Mouse (Mus musculus): ENCODE measurements around the gene Tmem106a. TPM values are rescaled to one million over a fixed set of nuclear protein-coding genes. Genes with fewer than 3 reads are reported as not detected.
A peak's percentile ranks its signal among the peaks of the same experiment; 100 is the strongest.

Tmem106a gene
- 3.3 and 5.2 TPM in 2 replicates for polyA plus RNA-seq (2014; fragmentation: Nextera tagmentation; extraction: Ambion mirVana)

DNA sequence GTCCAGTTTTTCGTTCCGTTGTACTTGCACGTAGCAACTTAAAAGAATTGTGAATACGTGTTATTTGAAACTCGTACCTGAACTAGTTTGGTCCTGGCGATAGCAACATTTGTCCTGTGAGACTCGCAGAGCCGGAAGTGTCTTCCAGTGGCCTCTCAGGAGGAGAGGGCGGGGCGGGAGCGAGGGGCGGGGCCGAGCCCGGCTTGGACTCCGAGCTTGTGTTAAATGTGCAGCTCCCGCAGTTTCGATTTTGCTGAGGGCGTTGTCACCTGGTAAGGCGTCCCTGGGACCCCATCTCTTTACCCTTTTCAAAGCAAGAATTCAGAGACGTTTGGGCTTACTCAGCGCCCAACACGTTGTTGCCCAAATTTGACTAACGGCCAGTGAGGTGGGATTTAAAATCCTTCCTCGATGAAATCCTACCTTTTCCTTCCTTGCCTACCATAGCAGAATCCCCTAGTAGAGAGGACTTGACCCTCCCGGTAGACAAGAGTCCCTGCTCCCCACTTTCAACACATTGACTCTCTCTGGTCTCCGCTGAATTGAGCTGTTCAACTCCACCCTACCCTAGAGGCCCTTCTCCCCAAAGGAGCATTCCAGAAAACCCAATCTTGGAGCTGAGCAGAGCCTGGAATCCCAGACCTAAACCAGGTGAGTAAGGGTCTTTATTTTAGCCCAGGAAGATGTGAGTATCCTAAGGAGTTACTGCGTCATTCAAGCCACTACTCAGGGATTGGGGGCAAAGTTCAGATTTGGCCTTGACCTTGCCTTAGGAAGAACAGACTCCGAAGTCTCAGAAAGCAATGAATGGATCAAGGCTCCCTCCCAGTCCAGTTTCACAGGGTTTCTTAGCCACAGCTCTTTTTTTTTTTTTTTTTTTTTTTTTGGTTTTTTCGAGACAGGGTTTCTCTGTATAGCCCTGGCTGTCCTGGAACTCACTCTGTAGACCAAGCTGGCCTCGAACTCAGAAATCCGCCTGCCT, at the start of gene Tmem106a:
Gene Tmem106a (plus strand): TSS at position 189 of the 982 bp plus-strand sequence.
- Histone ChIP-seq H3K4me3 (ENCODE audit: low read depth, low read length) (peak within 1 kb of the TSS; percentile 45), H3K9ac (peak within 1 kb of the TSS; percentile 53), H3K9me3 (ENCODE audit: low read depth, low read length) (no peaks in the 10 kb centered on the region), H3K4me2 (peak within 1 kb of the TSS; percentile 68), H3K4me1 (ENCODE audit: insufficient read depth) (no peaks in the 10 kb centered on the region), H3K36me3 (ENCODE audit: insufficient read depth) (peaks cover 28% of the 10 kb centered on the region), H3K27me3 (ENCODE audit: insufficient read depth, low read length) (no peaks in the 10 kb centered on the region), H3K27ac (ENCODE audit: low read depth) (no peak within 1 kb of the TSS)
- WGBS = 17% methylated on average over 30 of the region's 31 CpGs
- ATAC-seq (ENCODE audit: insufficient read depth) (peak; percentile 74), DNase-seq (peak; percentile 84)
- no peak for TF ChIP-seq CTCF (IDR thresholded peaks at IDR 0.05; ENCODE audit: low read depth)

- H3K4me1 ChIP-seq (ENCODE audit: insufficient read depth) = no peaks in the 10 kb centered on the region; the same call in 1 of the 2 replicates
- no peak overlapping the region for H3K4me3 ChIP-seq (ENCODE audit: low read depth, low read length)
- peaks cover 38% of the 10 kb centered on the region for H3K36me3 ChIP-seq (ENCODE audit: insufficient read depth)
- DNase-seq (no peak), ATAC-seq (ENCODE audit: insufficient read depth) (no peak)
- H3K4me2 ChIP-seq = no peak overlapping the region
- no peaks in the 10 kb centered on the region for H3K9me3 ChIP-seq (ENCODE audit: low read depth, low read length)
- WGBS = 85% methylated on average over 9 of the region's 9 CpGs
- H3K27me3 ChIP-seq (ENCODE audit: insufficient read depth, low read length) = no peaks in the 10 kb centered on the region
- peak overlapping the region; percentile 16; the same call in 1 of the 2 replicates for H3K9ac ChIP-seq
- no peak for TF ChIP-seq CTCF (IDR thresholded peaks at IDR 0.05; ENCODE audit: low read depth)
- H3K27ac ChIP-seq (ENCODE audit: low read depth) = peak overlapping the region; percentile 42; the same call in 1 of the 2 replicates
Observed at GRCm38 (mm10) chr11:101543533-101543932, 38.5 kb upstream of the Tmem106a start.

DNA sequence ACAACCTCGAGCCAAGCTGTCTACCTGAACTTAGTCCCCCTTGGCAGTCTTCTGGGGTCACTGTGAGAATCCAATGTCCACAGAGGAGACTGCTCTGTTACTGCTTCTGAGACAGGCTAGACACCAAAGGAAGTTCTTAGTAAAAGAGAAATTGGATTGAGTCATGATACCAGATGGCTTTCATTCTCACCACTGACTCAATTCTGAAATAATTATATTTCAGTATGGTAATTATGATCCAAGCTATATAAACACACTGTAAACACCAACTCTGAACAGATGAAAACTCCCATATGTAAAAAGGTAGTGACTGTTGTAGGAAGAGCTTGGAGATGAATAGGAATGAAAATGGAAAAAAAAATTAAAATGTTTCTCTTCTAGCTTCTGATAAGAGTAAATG, 37.9 kb upstream of the Tmem106a start:
- H3K27me3 ChIP-seq (ENCODE audit: insufficient read depth, low read length) = no peaks in the 10 kb centered on the region
- no peak overlapping the region for H3K4me2 ChIP-seq
- no peak for TF ChIP-seq CTCF (IDR thresholded peaks at IDR 0.05; ENCODE audit: low read depth)
- H3K4me1 ChIP-seq (ENCODE audit: insufficient read depth) = no peaks in the 10 kb centered on the region; the same call in 1 of the 2 replicates
- DNase-seq = peak; percentile 38
- H3K9me3 ChIP-seq (ENCODE audit: low read depth, low read length) = no peaks in the 10 kb centered on the region
- H3K36me3 ChIP-seq (ENCODE audit: insufficient read depth) = peaks cover 33% of the 10 kb centered on the region
- peak overlapping the region; percentile 16; the same call in 1 of the 2 replicates for H3K9ac ChIP-seq
- H3K4me3 ChIP-seq (ENCODE audit: low read depth, low read length) = no peak overlapping the region
- no peak for ATAC-seq (ENCODE audit: insufficient read depth)
- 75% methylated on average over 1 of the region's 1 CpGs for WGBS
- H3K27ac ChIP-seq (ENCODE audit: low read depth) = peak overlapping the region; percentile 42; the same call in 1 of the 2 replicates

- no peak overlapping the region for H3K9ac ChIP-seq
- peaks cover 20% of the 10 kb centered on the region; the same call in 1 of the 2 replicates for H3K36me3 ChIP-seq (ENCODE audit: insufficient read depth)
- peaks cover under 1% of the 10 kb centered on the region; the same call in 1 of the 2 replicates for H3K4me1 ChIP-seq (ENCODE audit: insufficient read depth)
- DNase-seq = no peak
- no peak for TF ChIP-seq CTCF (IDR thresholded peaks at IDR 0.05; ENCODE audit: low read depth)
- no peak overlapping the region for H3K27ac ChIP-seq (ENCODE audit: low read depth)
- H3K27me3 ChIP-seq (ENCODE audit: insufficient read depth, low read length) = no peaks in the 10 kb centered on the region
- H3K4me3 ChIP-seq (ENCODE audit: low read depth, low read length) = no peak overlapping the region
- no peak for ATAC-seq (ENCODE audit: insufficient read depth)
- no peaks in the 10 kb centered on the region for H3K9me3 ChIP-seq (ENCODE audit: low read depth, low read length)
- no peak overlapping the region for H3K4me2 ChIP-seq
Observed at GRCm38 (mm10) chr11:101548526-101548925, 33.5 kb upstream of the Tmem106a start.

DNA sequence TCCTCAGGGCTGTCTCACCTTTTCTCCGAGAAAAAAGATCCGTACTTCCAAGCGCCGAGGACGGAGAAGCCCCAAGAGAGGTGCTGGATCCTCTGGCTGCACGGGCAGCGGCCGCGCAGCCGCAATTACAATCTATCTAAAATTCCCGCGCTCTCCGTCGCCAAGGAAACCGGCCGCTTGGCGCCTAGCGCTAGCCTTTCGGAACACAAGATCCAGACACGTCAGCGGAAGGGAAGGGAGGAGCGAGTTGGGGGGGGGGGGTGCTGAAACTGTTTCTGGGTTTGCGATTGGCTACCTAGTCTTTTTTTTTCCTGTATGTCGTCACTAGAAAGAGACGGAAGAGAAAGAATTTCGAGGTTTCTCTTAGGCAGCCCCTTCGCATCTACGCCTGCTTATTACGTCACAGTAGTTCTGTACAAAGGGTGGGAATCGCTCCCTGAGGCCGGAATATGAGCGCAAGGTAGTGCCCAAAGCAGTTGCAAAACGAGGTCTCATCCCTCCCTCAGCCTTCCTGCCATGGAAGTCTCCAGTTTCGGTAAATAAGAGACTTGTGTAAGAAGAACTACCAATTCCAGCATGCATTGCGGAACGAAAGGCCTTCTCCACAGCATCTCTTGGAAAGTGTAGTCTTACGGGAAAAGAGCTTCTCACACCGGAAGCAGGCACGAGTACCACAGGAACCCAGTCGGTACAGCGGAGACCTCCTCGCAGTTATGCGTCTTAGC, 30.1 kb upstream of the Tmem106a start, which contains the start of the genes Brca1 and Nbr1:
Gene Brca1 (minus strand): TSS at position 205 of the 725 bp plus-strand sequence.
Gene Nbr1 (plus strand): TSS at position 399 of the 725 bp plus-strand sequence.
- peak within 1 kb of the TSS; percentile 70 for H3K4me3 ChIP-seq (ENCODE audit: low read depth, low read length)

GRCm38 (mm10) chr11:101552476-101553300, 29.4 kb upstream of the Tmem106a start:
- under 1% methylated on average over 37 of the region's 37 CpGs for WGBS
- Histone ChIP-seq H3K9me3 (ENCODE audit: low read depth, low read length) (no peaks in the 10 kb centered on the region), H3K4me3 (ENCODE audit: low read depth, low read length) (peak overlapping the region; percentile 70), H3K4me2 (peak overlapping the region; percentile 66), H3K36me3 (ENCODE audit: insufficient read depth) (peaks cover 31% of the 10 kb centered on the region), H3K9ac (peak overlapping the region; percentile 78), H3K27ac (ENCODE audit: low read depth) (peak overlapping the region; percentile 91), H3K27me3 (ENCODE audit: insufficient read depth, low read length) (no peaks in the 10 kb centered on the region), H3K4me1 (ENCODE audit: insufficient read depth) (0 out of 2 replicates have a peak, but pooled peaks cover 4% of the 10 kb centered on the region)
- peak; percentile 99 for ATAC-seq (ENCODE audit: insufficient read depth)
- TF ChIP-seq CTCF (IDR thresholded peaks at IDR 0.05; ENCODE audit: low read depth) = peak; percentile 50
- DNase-seq = peak; percentile 98

More for the DNA sequence above, 30.1 kb upstream of the Tmem106a start, which contains the start of the genes Brca1 and Nbr1:
- Histone ChIP-seq H3K9me3 (ENCODE audit: low read depth, low read length) (no peaks in the 10 kb centered on the region), H3K9ac (peak within 1 kb of the TSS; percentile 78), H3K4me2 (peak within 1 kb of the TSS; percentile 74), H3K36me3 (ENCODE audit: insufficient read depth) (peaks cover 29% of the 10 kb centered on the region), H3K27ac (ENCODE audit: low read depth) (peak within 1 kb of the TSS; percentile 91), H3K4me1 (ENCODE audit: insufficient read depth) (0 out of 2 replicates have a peak, but pooled peaks cover 4% of the 10 kb centered on the region), H3K27me3 (ENCODE audit: insufficient read depth, low read length) (no peaks in the 10 kb centered on the region)
- peak; percentile 78 for ATAC-seq (ENCODE audit: insufficient read depth)
- TF ChIP-seq CTCF (IDR thresholded peaks at IDR 0.05; ENCODE audit: low read depth) = no peak
- DNase-seq = peak; percentile 99
- WGBS = under 1% methylated on average over 43 of the region's 43 CpGs

All from lung, embryonic 14.5 days (tissue).